Mouse (Mus musculus): Measurements from ENCODE around the gene Gm3127. TPM values are rescaled to one million over a fixed set of nuclear protein-coding genes. Genes with fewer than 3 reads are reported as not detected.
A peak's percentile ranks its signal among the peaks of the same experiment; 100 is the strongest.
"Not testable (repeated sequence)": the region's sequence is repeated elsewhere in the genome, so short reads cannot be mapped to it uniquely, and the experiment has no call there.

Gm3127 gene
- polyA plus RNA-seq (2015; fragmentation: Nextera tagmentation; extraction: Ambion mirVana): not detected in 2 replicates

- H3K36me3 ChIP-seq; H3K4me1 ChIP-seq; H3K27me3 ChIP-seq; ATAC-seq (ENCODE audit: insufficient number of reproducible peaks, low FRiP score, low TSS enrichment, low read depth); H3K9ac ChIP-seq; H3K9me3 ChIP-seq (replicated peaks); H3K4me2 ChIP-seq (replicated peaks); H3K27ac ChIP-seq (replicated peaks); H3K4me3 ChIP-seq (replicated peaks): not testable (repeated sequence)
- WGBS: 40% methylated on average over 1 of the region's 2 CpGs
Observed at GRCm38 (mm10) chr14:4164730-4165129, at the start of gene Gm3127. Gm3127 (plus strand) TSS chr14:4165030.

- 88% methylated on average over 4 of the region's 4 CpGs for WGBS
- not testable (repeated sequence) for H3K4me1 ChIP-seq; ATAC-seq (ENCODE audit: insufficient number of reproducible peaks, low FRiP score, low TSS enrichment, low read depth); H3K36me3 ChIP-seq; H3K27ac ChIP-seq (replicated peaks); H3K9ac ChIP-seq; H3K9me3 ChIP-seq (replicated peaks); H3K4me3 ChIP-seq (replicated peaks); H3K4me2 ChIP-seq (replicated peaks); H3K27me3 ChIP-seq
Observed at GRCm38 (mm10) chr14:4141646-4142045, 23.2 kb upstream of the Gm3127 start.

DNA sequence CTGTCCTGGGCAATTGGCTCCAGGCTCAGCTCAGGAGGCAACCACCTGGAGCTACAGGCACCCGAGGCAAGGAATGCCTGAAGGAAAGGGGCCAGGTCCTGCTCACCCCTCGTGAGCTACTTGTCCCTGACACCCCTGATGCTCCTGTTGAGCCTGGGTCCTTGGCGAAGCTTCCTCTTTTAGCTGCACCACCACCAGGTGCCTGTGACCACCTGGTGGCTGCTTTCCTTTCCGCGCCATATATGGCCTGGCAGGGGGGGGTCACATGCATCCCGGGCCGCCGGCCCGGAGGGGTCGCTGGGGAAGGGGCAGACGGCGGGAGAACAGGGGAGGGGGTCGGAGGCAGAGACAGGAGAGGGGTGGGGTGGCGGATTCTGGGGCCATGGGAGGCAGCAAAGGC lies 17.2 kb downstream of the Gm3127 start:
- ATAC-seq (ENCODE audit: insufficient number of reproducible peaks, low FRiP score, low TSS enrichment, low read depth): not testable (repeated sequence)

DNA sequence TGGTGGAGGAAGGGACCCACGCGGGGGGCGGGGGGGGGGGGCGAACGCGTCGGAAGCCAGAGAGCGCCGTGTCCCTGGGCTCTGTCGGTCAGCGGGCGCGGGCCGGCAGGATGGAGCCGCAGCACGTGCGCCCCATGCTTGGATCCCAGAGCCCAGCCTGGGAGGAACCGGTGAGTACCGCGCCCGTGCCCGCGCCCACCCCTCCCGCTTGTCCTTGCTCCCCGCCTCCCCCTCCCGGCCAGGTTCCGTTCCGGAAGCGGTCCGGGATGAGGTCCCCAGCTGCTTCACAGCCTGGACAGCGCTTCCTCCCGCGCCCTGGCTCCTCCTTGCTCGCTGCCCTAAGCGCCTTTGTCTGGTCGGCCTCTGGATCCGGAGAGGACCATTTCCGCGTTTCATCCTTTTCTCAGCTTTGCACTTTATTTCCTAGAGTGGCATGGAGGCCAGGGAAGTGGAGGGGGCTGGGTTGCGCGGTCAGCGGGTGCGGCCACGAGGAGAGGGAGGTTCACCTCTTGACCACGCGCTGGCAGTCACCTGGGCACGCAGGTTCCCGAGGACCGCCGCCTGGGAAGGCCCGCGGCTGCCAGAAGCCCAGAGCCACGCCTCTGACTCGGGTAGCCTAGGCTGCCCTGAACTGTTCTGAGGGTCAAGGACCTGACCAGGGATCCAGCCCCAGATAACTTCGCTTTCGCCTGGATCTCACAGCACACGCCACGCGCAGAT lies 17.8 kb downstream of the Gm3127 start, which contains the start of gene Gm2974:
Gene Gm2974 (plus strand): TSS at position 86 of the 720 bp plus-strand sequence.
- not testable (repeated sequence) for H3K9me3 ChIP-seq (replicated peaks); H3K36me3 ChIP-seq; H3K27me3 ChIP-seq; H3K9ac ChIP-seq; H3K27ac ChIP-seq (replicated peaks); ATAC-seq (ENCODE audit: insufficient number of reproducible peaks, low FRiP score, low TSS enrichment, low read depth); H3K4me1 ChIP-seq
- H3K4me2 ChIP-seq (replicated peaks): peak within 1 kb of the TSS; percentile 55
- peak within 1 kb of the TSS; percentile 32 for H3K4me3 ChIP-seq (replicated peaks)
- 11% methylated on average over 50 of the region's 59 CpGs for WGBS

More for the DNA sequence above, 17.2 kb downstream of the Gm3127 start:
- H3K9ac ChIP-seq; H3K4me1 ChIP-seq; H3K27ac ChIP-seq (replicated peaks); H3K27me3 ChIP-seq; H3K36me3 ChIP-seq; H3K9me3 ChIP-seq (replicated peaks): not testable (repeated sequence)
- WGBS: 4% methylated on average over 13 of the region's 14 CpGs
- Histone ChIP-seq H3K4me2 (replicated peaks) (peak overlapping the region; percentile 55), H3K4me3 (replicated peaks) (peak overlapping the region; percentile 32)

- H3K36me3 ChIP-seq: not testable (repeated sequence)
Observed at GRCm38 (mm10) chr14:4183375-4183774, 18.5 kb downstream of the Gm3127 start.

More at GRCm38 (mm10) chr14:4183375-4183774, 18.5 kb downstream of the Gm3127 start:
- not testable (repeated sequence) for H3K9ac ChIP-seq; H3K4me2 ChIP-seq (replicated peaks); ATAC-seq (ENCODE audit: insufficient number of reproducible peaks, low FRiP score, low TSS enrichment, low read depth); H3K4me3 ChIP-seq (replicated peaks); H3K9me3 ChIP-seq (replicated peaks); H3K27ac ChIP-seq (replicated peaks); H3K4me1 ChIP-seq; H3K27me3 ChIP-seq
- WGBS: 38% methylated on average over 7 of the region's 10 CpGs

Other genes with a start within 250 kb of the Gm3127 start
- not detected in 2 replicates for gene Gm3029, start 233.3 kb upstream of the Gm3127 start, polyA plus RNA-seq (2015; fragmentation: Nextera tagmentation; extraction: Ambion mirVana)
- not detected in 2 replicates for gene Gm3095, start 201.5 kb upstream of the Gm3127 start, polyA plus RNA-seq (2015; fragmentation: Nextera tagmentation; extraction: Ambion mirVana)
- gene Gm3099, start 166.6 kb upstream of the Gm3127 start, polyA plus RNA-seq (2015; fragmentation: Nextera tagmentation; extraction: Ambion mirVana): not detected in 2 replicates
- gene Gm5796, start 141.1 kb upstream of the Gm3127 start, polyA plus RNA-seq (2015; fragmentation: Nextera tagmentation; extraction: Ambion mirVana): not detected in 2 replicates
- not detected in 2 replicates for gene Gm3115, start 80.9 kb upstream of the Gm3127 start, polyA plus RNA-seq (2015; fragmentation: Nextera tagmentation; extraction: Ambion mirVana)
- gene Gm8108, start 54.5 kb upstream of the Gm3127 start, polyA plus RNA-seq (2015; fragmentation: Nextera tagmentation; extraction: Ambion mirVana): 0.71 and 0.72 TPM in 2 replicates
- 0.18 TPM in 1 of 2 replicates, not detected in the other for gene Gm2974, start 17.5 kb downstream of the Gm3127 start, polyA plus RNA-seq (2015; fragmentation: Nextera tagmentation; extraction: Ambion mirVana)
- not detected in 2 replicates for gene Gm3138, start 84.6 kb downstream of the Gm3127 start, polyA plus RNA-seq (2015; fragmentation: Nextera tagmentation; extraction: Ambion mirVana)
- not detected in 2 replicates for gene Gm3149, start 152.3 kb downstream of the Gm3127 start, polyA plus RNA-seq (2015; fragmentation: Nextera tagmentation; extraction: Ambion mirVana)
- gene 2610042L04Rik, start 169.7 kb downstream of the Gm3127 start, polyA plus RNA-seq (2015; fragmentation: Nextera tagmentation; extraction: Ambion mirVana): 0.13 TPM in 1 of 2 replicates, not detected in the other
- gene Gm3159, start 232.5 kb downstream of the Gm3127 start, polyA plus RNA-seq (2015; fragmentation: Nextera tagmentation; extraction: Ambion mirVana): not detected in 2 replicates

All from embryonic facial prominence, embryonic 15.5 days (tissue).